Mouse (Mus musculus) left cerebral cortex, postnatal 10 days (tissue): Measurements from ENCODE around the gene Syt9. TPM values are rescaled to one million over a fixed set of nuclear protein-coding genes. Genes with fewer than 3 reads are reported as not detected.

Source experiments
- DNase-seq, 2 experiments: peaks; one replicate each; pipeline ENCODE4 v3.0.0; 2021 to 2022; ENCODE audit warnings: low spot score in 2 of 2, mixed read lengths in 1 of 2; ENCODE audit errors: extremely low spot score in 1 of 2
- intact Hi-C: fragments of 180-260 bp; cut with DNase I; formaldehyde crosslinking; loops from one replicate; pipeline ENCODE4 v1.15.1; 2025
- total RNA-seq, 2 experiments: library from RNA; stranded (reverse); gene quantifications; 2 replicates each; pipeline ENCODE4 v1.2.3; 2021

Syt9 gene
- 10 to 100 TPM; 14.9 to 15.6 TPM for total RNA-seq

DNA sequence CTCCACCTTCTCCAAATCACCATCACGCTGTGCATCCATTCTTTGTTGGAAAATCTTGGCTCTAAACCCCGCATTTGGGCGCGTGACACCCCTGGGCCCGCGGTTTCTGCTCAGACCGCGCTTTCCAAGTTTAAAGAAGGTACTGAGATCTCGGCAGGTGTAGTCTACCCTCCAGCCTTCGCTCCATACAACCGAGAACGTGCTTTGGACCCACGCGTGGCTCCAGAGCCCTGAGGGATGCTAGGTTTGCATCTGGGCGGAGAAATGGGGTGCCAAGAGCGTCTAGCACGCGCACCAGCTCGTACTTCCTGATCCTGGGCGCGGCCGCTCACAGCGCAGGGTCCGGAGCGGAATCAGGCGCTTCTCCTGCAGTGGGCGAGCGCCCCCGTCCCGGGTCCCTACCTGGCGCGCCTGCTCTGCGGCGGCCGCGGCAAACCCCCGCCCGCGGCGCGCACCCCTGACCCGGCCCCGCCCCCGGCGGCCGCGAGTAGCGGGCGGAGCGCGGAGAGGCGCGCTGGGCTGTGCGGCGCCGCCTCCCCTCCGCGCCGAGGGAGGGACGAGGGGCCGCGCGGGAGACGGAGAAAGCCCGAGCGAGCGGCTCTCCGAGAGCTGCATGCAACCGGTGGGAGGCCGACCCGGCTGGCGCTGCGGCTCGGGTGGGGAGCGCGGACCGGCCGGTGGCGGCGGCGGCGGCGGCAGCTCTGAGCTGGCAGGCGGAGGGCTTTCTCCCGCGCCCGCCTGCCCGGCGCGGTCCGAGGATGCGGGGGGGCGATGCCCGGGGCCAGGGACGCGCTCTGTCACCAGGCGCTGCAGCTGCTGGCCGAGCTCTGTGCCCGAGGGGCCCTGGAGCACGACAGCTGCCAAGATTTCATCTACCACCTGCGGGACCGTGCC is at the start of gene Syt9:
Gene Syt9, plus strand, starts transcription at position 497 of the 894 bp plus-strand sequence.
- peak in 1 of 2 experiments; percentile 62 for DNase-seq
- intact Hi-C loops = loop anchor here (10.0 kb wide), 1 partner anchor 154 kb away; no protein-coding TSS in a partner anchor

DNA sequence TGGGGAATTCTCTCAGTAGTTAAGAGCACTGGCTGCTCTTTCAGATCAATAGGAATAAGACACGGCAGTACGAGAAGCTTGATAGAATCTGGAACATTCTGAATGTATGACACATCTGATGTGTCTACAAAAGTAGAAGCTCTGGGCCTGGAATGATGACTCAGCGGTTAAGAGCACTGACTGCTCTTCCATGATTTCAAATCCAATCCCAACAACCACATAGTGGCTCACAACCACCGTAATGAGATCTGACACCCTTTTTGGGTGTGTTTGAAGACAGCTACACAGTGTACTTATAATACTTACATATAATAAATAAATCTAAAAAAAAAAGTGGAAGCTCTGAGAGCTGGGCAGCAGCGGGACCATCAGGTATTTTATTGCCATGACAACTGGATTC is 31.5 kb upstream of the Syt9 start:
- DNase-seq = no peak
- intact Hi-C loops = no loop called here

DNA sequence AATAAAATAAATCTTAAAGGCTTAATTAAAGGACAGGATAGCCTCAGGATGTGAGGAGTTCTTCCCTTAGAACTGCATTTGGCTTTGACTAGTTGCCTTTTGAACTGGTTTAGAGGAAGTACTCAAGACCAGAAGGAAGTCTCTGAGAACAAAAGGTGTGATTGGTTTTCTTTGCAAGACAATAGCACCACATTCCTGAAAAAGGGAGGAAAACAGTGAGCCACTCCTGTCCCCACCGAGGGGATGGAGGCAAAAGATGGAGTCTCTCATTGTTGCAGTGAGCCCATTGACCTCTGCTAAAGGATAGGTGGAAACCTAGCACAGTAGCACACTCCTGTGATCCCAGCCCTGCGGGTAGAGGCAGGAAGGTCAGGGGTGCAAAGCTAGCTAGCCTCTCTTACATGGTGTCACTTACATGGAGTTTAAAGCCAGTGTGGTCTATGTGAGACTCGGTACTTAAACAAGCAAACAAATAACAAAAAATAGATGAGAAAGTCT is 30.9 kb upstream of the Syt9 start:
- intact Hi-C loops = no loop called here
- no peak for DNase-seq

DNA sequence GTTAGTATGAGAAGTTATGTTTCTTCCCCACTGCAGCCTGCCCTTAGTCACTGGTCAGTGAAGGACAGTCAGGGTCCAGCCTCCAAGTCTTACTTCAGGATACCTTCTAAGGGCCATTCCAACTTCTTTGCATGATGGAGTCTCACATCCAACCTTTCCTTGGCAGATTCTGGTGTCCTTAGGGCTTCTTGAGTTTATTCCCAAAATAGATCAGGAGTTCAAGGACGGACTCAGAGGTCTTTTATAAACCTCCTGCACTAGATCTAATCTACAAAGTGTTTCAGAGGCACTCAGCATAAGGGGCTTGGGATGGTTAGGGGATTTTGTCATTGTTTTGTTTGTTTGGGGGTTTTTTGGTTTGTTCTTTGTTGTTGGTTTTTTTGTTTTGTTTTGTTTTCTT is 30.3 kb upstream of the Syt9 start:
- DNase-seq = no peak
- intact Hi-C loops = no loop called here

DNA sequence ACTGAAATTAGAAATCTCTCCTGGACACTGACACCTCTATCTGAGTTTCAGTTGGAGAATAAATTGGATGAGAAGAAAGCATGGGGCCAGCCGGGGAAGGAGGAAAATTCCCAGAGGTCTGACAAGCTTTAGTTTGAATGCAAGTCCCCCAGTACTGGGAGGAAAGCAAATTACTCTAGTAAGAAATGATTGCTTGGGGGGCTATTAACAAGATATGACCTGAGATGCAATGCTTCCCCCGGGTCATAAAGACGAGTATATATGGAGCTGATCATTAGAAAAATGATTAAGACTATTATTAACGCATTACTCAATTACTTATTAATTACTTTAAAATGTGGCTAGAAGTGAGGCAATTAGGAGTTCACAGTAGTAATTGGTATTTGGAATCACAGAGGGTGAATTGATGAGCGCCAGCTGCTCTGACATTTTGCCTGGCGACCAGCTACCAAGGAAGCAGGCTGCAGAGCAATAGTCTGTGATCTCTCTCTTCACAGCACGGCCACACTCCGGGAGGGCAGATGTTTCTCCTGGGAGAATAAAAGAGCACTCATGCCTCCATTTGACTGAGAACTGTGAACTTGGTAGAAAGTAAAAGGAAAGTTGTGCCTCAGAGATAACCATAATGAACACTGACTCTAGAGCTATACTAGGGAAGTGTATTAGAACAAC is 28.9 kb upstream of the Syt9 start:
- DNase-seq = no peak
- intact Hi-C loops = no loop called here

DNA sequence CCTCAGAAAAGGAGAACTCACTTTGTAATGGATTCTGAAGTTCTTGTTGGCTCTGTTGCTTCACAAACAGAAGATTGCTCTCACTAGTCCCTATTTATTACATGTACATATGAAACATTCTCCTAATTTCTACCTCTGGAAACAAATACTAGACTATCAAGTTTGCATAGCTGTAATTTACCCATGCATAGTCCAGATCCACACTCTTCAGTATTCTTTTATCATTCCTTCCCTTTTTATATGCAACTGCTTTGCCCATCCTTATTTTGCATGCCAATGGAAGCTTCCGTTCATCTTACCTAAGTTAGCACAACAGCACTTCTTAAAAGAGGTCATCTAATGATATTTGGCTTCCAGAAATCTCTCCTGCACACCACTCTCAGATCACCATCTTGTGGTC is 21.3 kb upstream of the Syt9 start:
- DNase-seq = no peak
- intact Hi-C loops = no loop called here

DNA sequence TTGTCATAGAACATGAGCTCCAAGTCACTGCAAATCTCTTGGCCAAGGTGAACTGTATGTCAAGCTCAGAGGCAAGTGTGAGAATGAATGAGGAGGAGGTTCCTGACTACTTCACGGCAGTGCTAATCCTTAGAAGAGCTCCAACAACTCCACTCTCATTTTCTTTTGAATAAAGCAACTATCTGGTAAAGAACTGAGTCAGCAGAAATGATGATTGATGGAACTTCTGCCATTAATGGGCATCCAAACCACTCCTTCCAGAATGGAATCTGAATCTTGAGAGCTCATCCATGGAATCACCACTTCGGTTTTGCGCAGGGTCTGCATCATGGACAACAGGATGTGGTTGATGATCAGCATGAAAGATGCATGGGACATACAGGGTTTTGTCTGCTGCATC is 8.4 kb upstream of the Syt9 start:
- intact Hi-C loops = loop anchor here (10.0 kb wide), 1 partner anchor 107 kb away; no protein-coding TSS in a partner anchor

DNA sequence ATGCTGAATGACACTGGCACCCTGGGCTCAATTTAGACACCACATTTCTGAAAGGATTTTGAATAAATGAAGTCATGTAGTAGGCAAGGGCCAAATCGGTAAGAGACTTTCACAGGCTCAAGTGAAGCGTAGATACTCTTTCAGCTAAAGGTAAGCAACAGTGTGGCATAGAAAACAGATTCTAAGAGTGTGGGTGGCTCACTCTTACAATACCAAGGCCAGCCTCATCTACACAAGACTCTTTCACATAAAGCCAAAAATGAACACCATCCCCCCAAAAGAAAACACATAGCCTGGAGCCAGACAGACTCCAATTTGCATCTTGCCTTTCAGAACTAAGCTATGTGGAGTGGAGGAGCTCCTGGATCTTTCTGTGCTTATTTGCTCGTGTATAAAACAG is 7.9 kb upstream of the Syt9 start:
- intact Hi-C loops = loop anchor here (10.0 kb wide), 1 partner anchor 108 kb away; no protein-coding TSS in a partner anchor
- DNase-seq = no peak

More for the DNA sequence above, 8.4 kb upstream of the Syt9 start:
- no peak for DNase-seq

DNA sequence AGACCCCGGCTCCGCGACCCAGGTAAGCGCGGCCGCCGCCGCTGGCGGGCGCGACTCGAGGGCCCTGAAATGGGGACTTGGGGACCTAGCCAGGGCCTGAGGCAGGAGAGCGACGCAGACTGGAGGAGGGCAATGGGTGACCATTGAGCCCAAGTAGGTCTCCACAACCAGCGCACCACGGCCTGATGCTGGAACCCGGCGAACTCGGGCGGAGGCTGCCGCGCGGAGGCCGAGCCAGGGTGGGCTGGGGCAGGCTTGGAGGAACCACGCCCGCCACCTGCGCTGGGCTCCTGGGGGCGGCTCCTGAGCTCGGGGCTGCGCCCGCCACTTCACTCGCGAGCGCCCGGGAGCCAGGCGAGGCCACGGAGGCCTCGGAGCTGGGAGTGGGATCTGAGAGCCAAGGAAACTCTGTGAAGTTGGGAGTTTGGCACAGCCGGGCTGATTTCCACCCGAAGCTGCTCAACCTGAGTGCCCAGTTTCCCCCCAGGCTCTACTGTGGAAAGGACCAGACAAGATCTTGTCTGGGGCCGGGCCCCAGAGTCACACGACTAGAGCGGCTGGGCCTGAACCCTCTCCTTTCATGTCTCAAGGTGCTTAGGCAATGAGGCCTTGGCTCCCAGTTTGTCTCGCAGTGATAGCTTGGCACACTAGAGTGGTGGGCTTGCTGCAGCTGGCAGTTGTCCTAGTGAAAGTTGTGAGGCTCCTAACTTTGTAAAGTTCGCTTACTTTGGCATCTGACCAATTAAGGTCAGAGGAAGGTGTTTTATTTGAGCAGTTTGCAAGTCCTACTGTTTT is 795 bp downstream of the Syt9 start:
- intact Hi-C loops = loop anchor here (10.0 kb wide), 1 partner anchor 153 kb away; no protein-coding TSS in a partner anchor
- DNase-seq = peak in 1 of 2 experiments; percentile 35

DNA sequence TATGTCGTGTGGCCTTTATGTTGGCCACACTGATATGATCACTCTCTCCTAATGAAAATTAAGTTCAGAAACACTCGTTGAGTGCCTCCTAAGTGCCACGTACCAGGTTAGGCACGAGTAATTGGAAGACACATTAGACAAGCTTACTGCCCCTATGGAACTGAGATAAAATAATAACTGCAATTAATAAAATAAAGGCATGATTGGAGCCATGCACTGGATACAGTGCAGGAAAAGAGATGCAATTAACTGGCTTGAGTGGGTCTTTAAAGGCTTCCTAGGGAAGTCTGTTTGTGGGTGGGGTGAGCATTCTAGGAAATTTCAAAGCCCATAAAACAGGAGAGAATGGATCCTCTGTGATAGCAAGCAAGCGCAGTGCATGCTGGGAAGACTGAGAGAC is 10.0 kb downstream of the Syt9 start:
- intact Hi-C loops = no loop called here
- DNase-seq = no peak

DNA sequence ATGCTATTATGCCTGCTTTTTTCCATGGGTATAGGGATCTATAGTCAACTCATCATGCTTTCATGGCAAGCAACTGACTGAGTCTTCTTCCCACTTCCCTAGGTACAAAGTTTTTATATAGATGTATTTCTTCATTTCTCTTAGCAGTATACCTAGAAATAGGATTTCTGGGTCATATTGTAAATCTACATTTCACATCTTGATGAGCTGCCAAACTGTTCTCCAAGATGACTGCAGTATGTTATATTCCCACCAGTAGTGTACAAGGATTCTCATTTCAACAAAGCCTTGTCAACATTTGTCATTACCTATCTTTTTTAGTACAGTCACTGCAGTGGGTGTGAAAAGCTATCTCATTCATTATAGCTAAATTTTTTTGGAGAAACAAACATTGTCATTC is 19.1 kb downstream of the Syt9 start:
- intact Hi-C loops = no loop called here
- DNase-seq = no peak

DNA sequence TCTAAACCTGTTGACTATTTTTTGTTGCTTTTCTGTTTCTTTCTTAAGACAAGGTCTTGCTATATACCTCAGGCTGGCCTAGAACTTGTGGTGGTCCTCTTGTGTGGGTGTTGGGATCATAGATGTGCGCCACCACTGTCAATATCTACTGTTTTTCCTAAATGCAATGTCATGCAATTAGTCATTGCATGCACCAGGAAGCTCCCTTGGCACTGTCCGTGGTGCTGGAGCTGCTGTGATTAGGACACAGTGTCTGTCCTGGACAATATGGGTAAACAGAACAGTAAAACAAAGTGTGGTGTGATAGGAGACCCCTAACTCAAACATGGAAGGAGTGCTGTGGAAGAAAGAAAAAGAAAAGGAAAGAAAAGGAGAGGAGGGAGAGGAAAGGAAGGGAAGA is 22.2 kb downstream of the Syt9 start:
- no peak for DNase-seq

DNA sequence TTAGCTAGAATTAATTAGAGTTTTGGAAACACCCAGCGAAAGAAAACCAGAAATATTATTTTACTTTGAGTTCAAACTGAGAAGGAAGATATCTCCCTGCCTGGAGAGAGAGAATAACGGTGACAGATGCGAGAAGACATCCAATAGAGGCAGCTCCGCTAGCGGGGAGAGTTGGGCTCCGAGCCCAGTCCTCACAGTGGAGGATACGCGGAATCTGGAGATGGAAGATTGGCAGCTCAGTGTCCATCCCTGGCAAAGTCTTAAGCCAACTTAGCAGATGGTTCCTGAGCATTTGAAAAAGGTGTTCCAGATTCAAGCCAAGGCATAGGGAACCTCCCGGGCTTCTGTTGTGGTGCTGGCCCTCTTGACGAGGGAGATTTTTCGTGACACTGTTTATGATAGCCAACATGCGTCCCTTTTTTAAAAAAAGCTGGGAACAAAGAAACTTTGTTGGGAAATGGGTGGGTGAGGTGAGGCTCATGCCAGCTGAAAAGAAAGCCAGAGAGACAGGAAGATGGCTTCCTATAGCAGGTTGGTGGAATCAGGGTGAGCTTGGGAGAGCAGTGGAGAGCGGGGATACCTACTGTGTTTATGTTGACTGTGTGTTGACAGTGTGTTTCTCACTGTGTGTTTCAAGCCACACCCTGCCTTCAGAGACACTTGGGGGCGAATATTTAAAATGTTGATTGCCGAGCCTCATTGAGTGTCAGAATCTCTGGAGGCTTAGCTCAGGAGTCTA is 29.7 kb downstream of the Syt9 start:
- DNase-seq = peak; percentile 53 to 67
- intact Hi-C loops = no loop called here

More for the DNA sequence above, 22.2 kb downstream of the Syt9 start:
- intact Hi-C loops = no loop called here

DNA sequence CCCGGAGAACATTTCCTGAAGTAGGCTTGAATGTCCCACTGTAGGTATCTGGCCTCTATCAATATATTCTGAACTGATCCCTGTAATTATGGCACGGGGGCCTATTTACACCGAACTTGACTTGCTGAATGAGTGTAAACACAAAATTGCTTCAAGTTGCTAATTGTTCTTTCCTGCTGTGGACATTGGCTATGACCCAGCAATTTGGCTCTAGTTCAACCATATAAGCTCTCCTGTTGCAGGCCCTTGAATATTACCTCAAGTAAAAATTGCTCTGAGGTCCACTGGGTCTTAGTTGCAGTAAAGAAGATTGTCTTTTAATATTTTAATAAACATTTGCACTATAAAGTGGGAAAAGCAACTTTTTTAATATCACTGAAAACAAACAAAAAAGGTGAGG is 32.7 kb downstream of the Syt9 start:
- intact Hi-C loops = no loop called here
- no peak for DNase-seq

DNA sequence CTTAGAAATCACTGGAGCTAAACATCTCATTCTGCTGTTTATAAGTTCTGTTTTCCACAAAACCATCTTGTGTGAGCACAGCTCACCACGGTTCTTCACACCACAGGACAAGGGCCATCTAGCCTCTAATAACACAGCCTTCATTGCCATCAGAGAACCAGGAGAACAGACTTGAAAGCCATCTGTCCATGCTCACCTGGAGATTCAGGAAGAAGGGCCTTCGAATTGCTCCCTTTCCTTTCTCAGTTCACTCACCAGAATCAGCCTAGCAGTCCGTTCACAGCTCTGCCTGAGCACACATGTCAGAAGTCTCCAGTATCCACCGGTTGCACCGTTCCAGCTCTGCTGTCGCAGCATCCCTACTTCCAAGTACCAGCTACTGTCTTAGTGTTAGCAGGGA is 44.4 kb downstream of the Syt9 start:
- DNase-seq = no peak
- intact Hi-C loops = no loop called here

DNA sequence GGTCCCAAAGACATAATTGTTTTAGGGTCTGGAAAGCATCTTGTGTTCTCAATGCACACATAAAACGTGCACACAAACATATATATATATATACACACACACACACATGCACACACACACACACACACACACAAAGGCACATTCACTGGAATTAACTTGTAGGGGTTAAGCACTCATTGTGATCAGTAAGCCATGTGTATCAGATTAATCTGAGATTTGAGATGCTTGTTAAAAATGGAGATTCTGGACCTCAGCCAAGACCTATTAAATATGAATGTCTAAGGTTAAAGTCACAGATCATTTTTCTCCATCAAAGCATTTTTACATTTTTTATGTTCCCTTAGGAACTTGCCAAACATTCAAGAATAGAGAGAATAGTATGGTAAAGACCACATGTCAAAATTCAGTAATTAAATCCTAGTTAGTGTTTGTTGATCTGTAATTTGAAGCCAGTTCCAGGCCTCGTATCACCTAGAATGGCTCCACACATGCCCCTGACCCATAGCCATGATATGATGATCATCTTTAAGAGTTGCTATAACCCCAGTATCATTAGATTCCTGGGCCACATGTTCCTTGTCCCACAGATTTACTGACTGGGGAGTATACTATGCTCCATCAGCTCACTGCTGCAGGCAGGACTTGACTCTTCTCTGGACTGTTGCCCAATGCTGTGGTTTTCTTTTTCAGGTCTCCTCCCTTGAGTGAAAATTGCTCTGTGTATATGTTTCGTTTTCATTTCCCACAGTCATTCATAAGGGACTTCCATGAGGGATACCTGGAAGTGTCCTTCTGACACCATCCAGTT is 46.7 kb downstream of the Syt9 start:
- no peak for DNase-seq
- intact Hi-C loops = no loop called here

DNA sequence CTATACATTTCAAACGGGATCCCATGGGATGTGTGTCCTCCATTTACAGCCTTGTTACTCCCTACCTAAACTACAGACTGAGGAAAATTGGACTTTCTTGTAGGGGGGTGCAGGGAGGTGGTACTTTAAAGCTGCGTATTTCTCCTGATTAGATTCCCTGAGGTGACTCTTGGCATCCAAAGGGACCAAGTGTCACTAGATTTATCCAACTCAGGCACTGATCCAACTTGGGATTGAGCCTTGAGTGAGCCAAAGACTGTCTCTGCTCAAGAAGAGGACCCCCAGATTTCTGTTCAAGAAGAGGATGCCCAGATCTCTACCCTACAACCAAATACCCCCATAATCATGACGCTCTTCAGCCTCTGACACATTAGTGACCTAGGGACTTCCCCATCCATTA is 66.9 kb downstream of the Syt9 start:
- intact Hi-C loops = no loop called here

DNA sequence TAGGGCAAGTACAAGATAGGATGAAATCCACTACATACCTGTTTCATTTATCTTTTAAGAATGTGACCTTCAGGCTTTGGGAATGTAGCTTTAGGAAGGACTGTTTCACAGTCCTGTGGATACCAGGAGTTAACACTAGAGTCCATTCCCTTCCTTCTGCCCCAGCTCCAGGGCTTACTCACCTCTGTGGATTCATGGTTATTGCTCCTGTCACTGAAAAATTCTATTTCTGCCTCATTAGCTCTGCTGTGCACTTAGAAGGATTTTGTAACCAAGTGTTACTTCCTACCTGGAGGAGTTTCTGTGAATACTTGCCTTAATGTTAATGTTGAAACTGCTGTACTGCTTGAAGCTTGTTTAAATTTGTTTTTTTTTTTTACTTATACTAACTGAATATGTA is 74.1 kb downstream of the Syt9 start:
- no peak for DNase-seq
- intact Hi-C loops = no loop called here

More for the DNA sequence above, 66.9 kb downstream of the Syt9 start:
- no peak for DNase-seq
